Mouse (Mus musculus): ENCODE results near the gene Kcna2. TPM values are rescaled to one million over a fixed set of nuclear protein-coding genes. Genes with fewer than 3 reads are reported as not detected.
A peak's percentile ranks its signal among the peaks of the same experiment; 100 is the strongest.

Kcna2 gene
- polyA plus RNA-seq, 1 experiment from 2014 or later, result 0.72 TPM

- 7% methylated on average over 4 of the region's 4 CpGs for WGBS
- H3K4me1 ChIP-seq (replicated peaks; ENCODE audit: control insufficient read depth, insufficient read depth, low read length), result no peaks in the 10 kb centered on the region
- no peak overlapping the region for H3K27ac ChIP-seq (ENCODE audit: low read length)
- no peaks in the 10 kb centered on the region for H3K9me3 ChIP-seq (ENCODE audit: control insufficient read depth, low read length)
- H3K4me3 ChIP-seq (ENCODE audit: low read length), result no peak overlapping the region
- no peaks in the 10 kb centered on the region for H3K36me3 ChIP-seq (ENCODE audit: control insufficient read depth, insufficient read depth, low read length)
- H3K27me3 ChIP-seq (ENCODE audit: control insufficient read depth, insufficient read depth, low read depth, low read length), result no peaks in the 10 kb centered on the region
- H3K9ac ChIP-seq (ENCODE audit: low read length), result no peak overlapping the region
- no peak overlapping the region for H3K4me2 ChIP-seq (ENCODE audit: low read depth, low read length)
- peak; percentile 49; the same call in 1 of the 2 replicates for ATAC-seq (ENCODE audit: low read depth)
Measured at GRCm38 (mm10) chr3:107094028-107094427, 6.9 kb upstream of the Kcna2 start.

GRCm38 (mm10) chr3:107096269-107096731 is 4.6 kb upstream of the Kcna2 start:
- no peak overlapping the region for H3K4me3 ChIP-seq (ENCODE audit: low read length)
- no peak overlapping the region for H3K27ac ChIP-seq (ENCODE audit: low read length)
- H3K4me2 ChIP-seq (ENCODE audit: low read depth, low read length), result no peak overlapping the region
- H3K9ac ChIP-seq (ENCODE audit: low read length), result no peak overlapping the region
- H3K4me1 ChIP-seq (replicated peaks; ENCODE audit: control insufficient read depth, insufficient read depth, low read length), result 0 out of 2 replicates have a peak, but pooled peaks cover 3% of the 10 kb centered on the region
- no peaks in the 10 kb centered on the region for H3K36me3 ChIP-seq (ENCODE audit: control insufficient read depth, insufficient read depth, low read length)
- peaks cover 22% of the 10 kb centered on the region for H3K27me3 ChIP-seq (ENCODE audit: control insufficient read depth, insufficient read depth, low read depth, low read length)
- peak; percentile 64 for ATAC-seq (ENCODE audit: low read depth)
- 52% methylated on average over 3 of the region's 3 CpGs for WGBS
- H3K9me3 ChIP-seq (ENCODE audit: control insufficient read depth, low read length), result no peaks in the 10 kb centered on the region

GRCm38 (mm10) chr3:107099866-107100265 is 1.1 kb upstream of the Kcna2 start:
- Histone ChIP-seq H3K4me2 (ENCODE audit: low read depth, low read length) (no peak overlapping the region), H3K4me1 (replicated peaks; ENCODE audit: control insufficient read depth, insufficient read depth, low read length) (0 out of 2 replicates have a peak, but pooled peaks cover 5% of the 10 kb centered on the region), H3K27me3 (ENCODE audit: control insufficient read depth, insufficient read depth, low read depth, low read length) (peaks cover 46% of the 10 kb centered on the region), H3K27ac (ENCODE audit: low read length) (no peak overlapping the region), H3K9ac (ENCODE audit: low read length) (no peak overlapping the region), H3K4me3 (ENCODE audit: low read length) (no peak overlapping the region), H3K9me3 (ENCODE audit: control insufficient read depth, low read length) (no peaks in the 10 kb centered on the region), H3K36me3 (ENCODE audit: control insufficient read depth, insufficient read depth, low read length) (no peaks in the 10 kb centered on the region)
- 54% methylated on average over 2 of the region's 2 CpGs for WGBS
- no peak for ATAC-seq (ENCODE audit: low read depth)

DNA sequence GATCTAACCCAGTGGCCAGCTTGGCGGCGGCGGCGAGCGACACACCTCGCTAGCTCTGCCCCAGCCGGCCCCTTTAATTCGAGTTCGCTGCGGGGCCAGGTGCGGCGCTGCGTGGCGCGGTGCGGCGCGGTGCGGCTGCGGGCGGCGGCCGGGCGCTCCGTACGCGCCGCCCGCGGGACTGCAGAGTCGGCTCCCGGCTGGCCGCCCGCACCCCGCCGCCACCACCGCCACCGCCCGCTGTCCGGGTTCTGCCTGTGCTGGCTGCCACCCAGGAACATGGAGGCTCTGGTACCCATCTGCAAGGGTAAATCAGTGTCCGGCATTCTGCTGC is 475 bp downstream of the Kcna2 start:
- Histone ChIP-seq H3K4me2 (ENCODE audit: low read depth, low read length) (peak overlapping the region; percentile 72), H3K36me3 (ENCODE audit: control insufficient read depth, insufficient read depth, low read length) (no peaks in the 10 kb centered on the region), H3K4me1 (replicated peaks; ENCODE audit: control insufficient read depth, insufficient read depth, low read length) (0 out of 2 replicates have a peak, but pooled peaks cover 5% of the 10 kb centered on the region), H3K27ac (ENCODE audit: low read length) (no peak overlapping the region), H3K4me3 (ENCODE audit: low read length) (peak overlapping the region; percentile 47), H3K9me3 (ENCODE audit: control insufficient read depth, low read length) (no peaks in the 10 kb centered on the region), H3K27me3 (ENCODE audit: control insufficient read depth, insufficient read depth, low read depth, low read length) (peaks cover 46% of the 10 kb centered on the region), H3K9ac (ENCODE audit: low read length) (peak overlapping the region; percentile 60)
- 1% methylated on average over 30 of the region's 41 CpGs for WGBS
- no peak for ATAC-seq (ENCODE audit: low read depth)

GRCm38 (mm10) chr3:107101787-107102651 is 1.1 kb downstream of the Kcna2 start:
- H3K4me1 ChIP-seq (replicated peaks; ENCODE audit: control insufficient read depth, insufficient read depth, low read length), result 0 out of 2 replicates have a peak, but pooled peaks cover 5% of the 10 kb centered on the region
- peak; percentile 76 for ATAC-seq (ENCODE audit: low read depth)
- H3K9me3 ChIP-seq (ENCODE audit: control insufficient read depth, low read length), result no peaks in the 10 kb centered on the region
- under 1% methylated on average over 53 of the region's 53 CpGs for WGBS
- H3K9ac ChIP-seq (ENCODE audit: low read length), result peak overlapping the region; percentile 60
- H3K36me3 ChIP-seq (ENCODE audit: control insufficient read depth, insufficient read depth, low read length), result no peaks in the 10 kb centered on the region
- H3K4me2 ChIP-seq (ENCODE audit: low read depth, low read length), result peak overlapping the region; percentile 72
- no peak overlapping the region; the same call in 1 of the 2 replicates for H3K27ac ChIP-seq (ENCODE audit: low read length)
- peak overlapping the region; percentile 47 for H3K4me3 ChIP-seq (ENCODE audit: low read length)
- peaks cover 46% of the 10 kb centered on the region for H3K27me3 ChIP-seq (ENCODE audit: control insufficient read depth, insufficient read depth, low read depth, low read length)

DNA sequence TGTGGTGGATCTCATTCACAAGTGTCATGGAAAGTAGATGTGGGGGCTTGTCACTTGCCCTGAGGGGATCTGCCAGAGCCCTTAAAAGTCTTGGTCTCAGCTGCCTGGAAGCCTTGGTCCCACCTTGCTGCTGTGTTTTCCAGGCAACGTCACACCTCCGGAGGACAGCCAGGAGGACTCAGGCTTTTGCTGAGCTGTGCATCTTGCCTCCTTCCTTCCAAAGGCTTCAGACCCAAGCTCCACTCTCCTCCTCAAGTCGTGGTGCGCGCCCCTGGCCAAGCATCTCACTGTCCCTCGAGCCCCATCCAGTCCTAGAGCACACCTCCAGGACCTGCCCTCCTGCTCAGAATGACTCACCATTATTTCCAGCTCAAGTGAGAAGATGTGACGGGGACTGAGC is 2.1 kb downstream of the Kcna2 start:
- Histone ChIP-seq H3K4me2 (ENCODE audit: low read depth, low read length) (peak overlapping the region; percentile 72), H3K27me3 (ENCODE audit: control insufficient read depth, insufficient read depth, low read depth, low read length) (peaks cover 46% of the 10 kb centered on the region), H3K4me3 (ENCODE audit: low read length) (peak overlapping the region; percentile 47), H3K27ac (ENCODE audit: low read length) (no peak overlapping the region), H3K4me1 (replicated peaks; ENCODE audit: control insufficient read depth, insufficient read depth, low read length) (0 out of 2 replicates have a peak, but pooled peaks cover 5% of the 10 kb centered on the region), H3K9me3 (ENCODE audit: control insufficient read depth, low read length) (no peaks in the 10 kb centered on the region), H3K9ac (ENCODE audit: low read length) (peak overlapping the region; percentile 60), H3K36me3 (ENCODE audit: control insufficient read depth, insufficient read depth, low read length) (no peaks in the 10 kb centered on the region)
- WGBS, result 59% methylated on average over 7 of the region's 7 CpGs
- ATAC-seq (ENCODE audit: low read depth), result no peak

DNA sequence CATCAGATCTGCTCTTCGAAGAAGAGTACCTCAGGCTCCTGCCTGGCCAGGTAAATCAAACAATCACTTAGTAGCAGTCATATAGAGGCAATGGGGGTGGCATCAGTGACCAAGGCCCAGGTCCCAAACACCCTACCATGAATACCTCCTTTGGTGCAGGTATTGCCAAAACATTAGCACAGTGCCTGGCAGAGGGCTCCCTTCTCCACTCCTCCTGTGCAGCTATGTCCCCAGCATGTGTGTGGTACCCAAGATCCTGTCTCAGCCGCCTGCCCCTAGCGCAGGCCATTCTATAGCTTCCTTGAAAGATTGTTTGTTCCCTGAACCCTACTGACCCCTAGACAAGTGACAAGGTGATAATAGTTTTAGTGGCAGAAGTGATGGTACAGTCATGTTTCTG is 2.5 kb downstream of the Kcna2 start:
- 0 out of 2 replicates have a peak, but pooled peaks cover 5% of the 10 kb centered on the region for H3K4me1 ChIP-seq (replicated peaks; ENCODE audit: control insufficient read depth, insufficient read depth, low read length)
- H3K9me3 ChIP-seq (ENCODE audit: control insufficient read depth, low read length), result no peaks in the 10 kb centered on the region
- no peak overlapping the region for H3K27ac ChIP-seq (ENCODE audit: low read length)
- H3K36me3 ChIP-seq (ENCODE audit: control insufficient read depth, insufficient read depth, low read length), result no peaks in the 10 kb centered on the region
- peaks cover 46% of the 10 kb centered on the region for H3K27me3 ChIP-seq (ENCODE audit: control insufficient read depth, insufficient read depth, low read depth, low read length)
- H3K4me2 ChIP-seq (ENCODE audit: low read depth, low read length), result peak overlapping the region; percentile 72
- 73% methylated on average over 3 of the region's 3 CpGs for WGBS
- no peak overlapping the region for H3K9ac ChIP-seq (ENCODE audit: low read length)
- H3K4me3 ChIP-seq (ENCODE audit: low read length), result peak overlapping the region; percentile 47; the same call in 1 of the 2 replicates
- no peak for ATAC-seq (ENCODE audit: low read depth)

DNA sequence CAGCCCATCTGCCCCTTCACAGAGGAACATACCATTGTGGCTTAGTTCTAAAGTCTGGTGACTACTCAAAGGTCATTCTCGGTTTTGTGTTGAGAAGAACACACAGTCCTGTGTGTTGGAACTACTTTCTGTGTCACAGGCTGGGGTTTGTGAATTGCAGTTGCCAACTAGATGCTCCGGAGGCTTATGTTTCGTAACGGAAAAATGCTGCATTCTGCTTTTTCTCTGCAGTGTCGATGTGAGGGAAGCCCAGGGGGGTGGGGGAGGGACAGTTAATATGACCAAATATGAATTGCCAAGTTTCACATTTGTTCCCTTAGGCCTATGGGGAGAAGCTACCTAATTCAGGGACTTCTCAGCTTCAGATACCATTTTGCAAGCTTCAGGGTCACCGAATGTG is 5.0 kb downstream of the Kcna2 start:
- no peak overlapping the region for H3K4me2 ChIP-seq (ENCODE audit: low read depth, low read length)
- ATAC-seq (ENCODE audit: low read depth), result no peak
- H3K9me3 ChIP-seq (ENCODE audit: control insufficient read depth, low read length), result no peaks in the 10 kb centered on the region
- H3K9ac ChIP-seq (ENCODE audit: low read length), result no peak overlapping the region
- peaks cover 28% of the 10 kb centered on the region for H3K27me3 ChIP-seq (ENCODE audit: control insufficient read depth, insufficient read depth, low read depth, low read length)
- WGBS, result 66% methylated on average over 6 of the region's 6 CpGs
- 0 out of 2 replicates have a peak, but pooled peaks cover 2% of the 10 kb centered on the region for H3K4me1 ChIP-seq (replicated peaks; ENCODE audit: control insufficient read depth, insufficient read depth, low read length)
- H3K27ac ChIP-seq (ENCODE audit: low read length), result no peak overlapping the region
- no peaks in the 10 kb centered on the region for H3K36me3 ChIP-seq (ENCODE audit: control insufficient read depth, insufficient read depth, low read length)
- no peak overlapping the region for H3K4me3 ChIP-seq (ENCODE audit: low read length)

GRCm38 (mm10) chr3:107112498-107112897 is 11.6 kb downstream of the Kcna2 start:
- Histone ChIP-seq H3K27me3 (ENCODE audit: control insufficient read depth, insufficient read depth, low read depth, low read length) (no peaks in the 10 kb centered on the region), H3K4me1 (replicated peaks; ENCODE audit: control insufficient read depth, insufficient read depth, low read length) (no peaks in the 10 kb centered on the region), H3K9ac (ENCODE audit: low read length) (no peak overlapping the region), H3K4me2 (ENCODE audit: low read depth, low read length) (no peak overlapping the region), H3K36me3 (ENCODE audit: control insufficient read depth, insufficient read depth, low read length) (no peaks in the 10 kb centered on the region), H3K4me3 (ENCODE audit: low read length) (no peak overlapping the region), H3K9me3 (ENCODE audit: control insufficient read depth, low read length) (no peaks in the 10 kb centered on the region), H3K27ac (ENCODE audit: low read length) (no peak overlapping the region)
- no peak for ATAC-seq (ENCODE audit: low read depth)
- WGBS, result 45% methylated on average over 4 of the region's 4 CpGs

Measured in lung, embryonic 16.5 days (tissue).